Mouse (Mus musculus): ENCODE data around the gene Trat1.

Gene Trat1

GRCm38 (mm10) chr16:48719679-48720078 is 52.1 kb downstream of the Trat1 start:
- DNase-seq (ENCODE audit: low spot score in 2 of 2) = no peak

- no peak for DNase-seq (ENCODE audit: low spot score in 2 of 2)
Observed at GRCm38 (mm10) chr16:48716343-48716742, 55.5 kb downstream of the Trat1 start.

- no peak for DNase-seq (ENCODE audit: low spot score in 2 of 2)
Observed at GRCm38 (mm10) chr16:48701896-48702295, 69.9 kb downstream of the Trat1 start.

All from spleen, postnatal 36 days (tissue).